Mouse (Mus musculus): ENCODE results near the gene Nkain4.

Nkain4 gene

GRCm38 (mm10) chr2:180894029-180894623 lies 60.4 kb downstream of the Nkain4 start:
- peak in 1 of 2 experiments; percentile 50 for DNase-seq (ENCODE audit: low spot score in 2 of 2)

DNA sequence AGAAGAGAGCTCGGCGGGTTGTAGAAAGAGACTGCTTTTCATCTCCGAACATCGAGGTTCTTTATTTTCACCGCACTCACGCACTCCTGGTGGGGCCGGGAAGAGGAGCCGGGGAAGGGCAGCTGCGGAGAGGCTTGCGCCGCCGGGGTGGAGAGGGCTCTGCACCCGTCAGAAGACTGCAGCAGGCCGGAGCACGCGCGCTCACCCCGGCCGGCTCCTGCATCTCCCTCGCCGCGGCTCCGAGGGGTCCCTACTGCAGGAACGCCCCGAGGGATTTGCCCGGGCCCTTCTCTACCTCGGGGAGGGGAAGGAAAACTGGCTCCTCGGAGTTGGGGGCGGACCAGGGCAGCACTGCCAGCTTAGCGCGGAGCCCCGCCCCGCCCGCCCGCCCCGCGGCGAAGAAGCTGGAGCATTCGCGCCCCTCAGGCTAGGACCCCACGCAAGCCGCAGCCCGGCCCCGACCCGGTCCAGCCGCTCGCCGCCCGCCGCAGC lies 60.9 kb downstream of the Nkain4 start:
- no peak for DNase-seq (ENCODE audit: low spot score in 2 of 2)

DNA sequence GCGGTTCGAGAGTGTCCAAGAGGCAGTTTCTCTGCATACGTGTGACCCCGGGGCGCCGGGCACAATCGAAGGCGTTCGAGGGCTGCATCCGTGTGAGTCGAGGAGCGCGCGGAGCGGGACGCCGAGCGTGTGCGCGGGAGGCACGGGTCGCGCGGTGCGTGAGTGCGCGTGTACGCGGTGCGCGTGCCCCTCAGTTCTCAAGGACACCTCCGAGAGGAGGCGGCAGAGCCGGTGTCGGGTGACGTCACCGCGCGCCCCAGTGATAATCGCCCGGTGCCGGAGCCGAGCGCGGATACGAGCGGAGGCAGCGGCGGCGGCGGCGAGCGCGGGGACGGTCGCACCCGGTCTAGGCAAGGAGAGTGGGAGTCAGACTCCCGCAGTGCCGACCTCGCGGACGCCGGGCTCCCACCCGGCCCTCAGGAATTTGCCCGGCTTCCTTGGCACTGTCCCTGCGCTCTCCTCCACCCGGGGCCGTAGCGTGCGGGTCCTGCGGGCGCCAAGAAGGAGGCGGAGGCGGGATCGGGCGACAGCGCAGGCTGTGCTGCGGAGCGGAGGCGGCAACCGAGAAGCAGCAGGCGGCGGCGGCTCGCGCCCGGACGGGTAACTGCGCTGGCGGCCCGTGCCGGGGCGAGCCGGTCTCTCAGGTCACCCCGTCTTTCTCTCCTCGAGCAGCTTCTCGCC lies 61.5 kb downstream of the Nkain4 start:
- DNase-seq (ENCODE audit: low spot score in 2 of 2) = peak; percentile 73 to 90

DNA sequence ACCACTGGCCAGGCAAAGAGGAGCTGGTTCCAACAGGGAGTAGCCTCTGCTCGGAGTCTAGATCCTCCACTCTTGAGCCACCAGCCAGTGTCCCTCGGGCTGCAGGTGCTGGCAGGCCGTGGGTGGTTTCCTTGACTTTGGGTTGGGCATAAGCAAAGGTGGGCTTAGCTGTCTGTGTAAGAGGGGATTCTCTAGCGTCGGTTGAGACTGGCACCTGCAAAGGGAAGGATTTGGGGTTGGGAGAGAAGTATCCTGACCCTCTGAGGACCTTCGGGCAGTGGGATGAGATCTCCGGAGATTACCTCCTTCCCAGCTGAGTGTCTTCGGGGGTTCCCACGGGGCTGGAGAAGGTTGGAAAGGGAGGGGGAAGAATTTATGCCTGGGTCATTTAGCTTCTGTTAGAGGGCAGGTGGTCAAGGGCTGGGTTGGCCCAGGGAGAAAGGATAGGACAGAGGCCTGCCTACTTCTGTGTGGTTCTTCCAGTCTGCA lies 62.6 kb downstream of the Nkain4 start:
- DNase-seq (ENCODE audit: low spot score in 2 of 2) = peak in 1 of 2 experiments; percentile 24

- peak in 1 of 2 experiments; percentile 20 for DNase-seq (ENCODE audit: low spot score in 2 of 2)
Measured at GRCm38 (mm10) chr2:180891075-180891834, 63.2 kb downstream of the Nkain4 start.

GRCm38 (mm10) chr2:180890422-180891074 lies 64.0 kb downstream of the Nkain4 start:
- DNase-seq (ENCODE audit: low spot score in 2 of 2) = peak in 1 of 2 experiments; percentile 19

GRCm38 (mm10) chr2:180889921-180890280 lies 64.6 kb downstream of the Nkain4 start:
- DNase-seq (ENCODE audit: low spot score in 2 of 2) = peak in 1 of 2 experiments; percentile 16

GRCm38 (mm10) chr2:180889271-180889920 lies 65.1 kb downstream of the Nkain4 start:
- DNase-seq (ENCODE audit: low spot score in 2 of 2) = peak in 1 of 2 experiments; percentile 19

GRCm38 (mm10) chr2:180885270-180885669 lies 69.2 kb downstream of the Nkain4 start:
- DNase-seq (ENCODE audit: low spot score in 2 of 2) = peak in 1 of 2 experiments; percentile 6
